Mouse (Mus musculus) midbrain, embryonic 13.5 days (tissue): ENCODE data around the gene a. TPM values are rescaled to one million over a fixed set of nuclear protein-coding genes. Genes with fewer than 3 reads are reported as not detected.

Experiments
- ATAC-seq: fragments of 200-750 bp; cut with Nextera tagmentation; 2 replicates; pipeline ENCODE4 v1.8.0; 2017; ENCODE audit warnings: mild to moderate bottlenecking, moderate TSS enrichment, moderate library complexity
- H3K27ac ChIP-seq: fragments of 300-500 bp; sonication (generic); 2 replicates; pipeline ENCODE4 v1.5.1; 2015; ENCODE audit warnings: inconsistent platforms, mild to moderate bottlenecking, moderate library complexity
- H3K27me3 ChIP-seq: fragments of 300-500 bp; sonication (generic); 2 replicates; pipeline ENCODE4 v1.6.1; 2015; ENCODE audit warnings: mild to moderate bottlenecking, inconsistent platforms
- H3K36me3 ChIP-seq: fragments of 300-500 bp; sonication (generic); 2 replicates; pipeline ENCODE4 v1.6.1; 2015; ENCODE audit warnings: mild to moderate bottlenecking, inconsistent platforms
- H3K4me1 ChIP-seq: fragments of 300-500 bp; sonication (generic); replicated peaks from 2 replicates; pipeline ENCODE4 v1.6.1; 2015; ENCODE audit warnings: inconsistent platforms
- H3K4me2 ChIP-seq: fragments of 300-500 bp; sonication (generic); replicated peaks from 2 replicates; pipeline ENCODE4 v1.6.1; 2015; ENCODE audit warnings: moderate library complexity, mild to moderate bottlenecking, inconsistent platforms
- H3K4me3 ChIP-seq: fragments of 300-500 bp; sonication (generic); replicated peaks from 2 replicates; pipeline ENCODE4 v1.5.1; 2015; ENCODE audit warnings: mild to moderate bottlenecking, inconsistent platforms
- H3K9ac ChIP-seq: fragments of 300-500 bp; sonication (generic); replicated peaks from 2 replicates; pipeline ENCODE4 v1.6.1; 2015; ENCODE audit warnings: mild to moderate bottlenecking, inconsistent platforms
- H3K9me3 ChIP-seq: fragments of 300-500 bp; sonication (generic); 2 replicates; pipeline ENCODE4 v1.6.1; 2016; ENCODE audit warnings: mild to moderate bottlenecking, inconsistent platforms
- WGBS: fragments of 180-500 bp; shearing (Covaris S2); methylation state at CpG from one replicate; pipeline ENCODE4 v1.1.7; 2015; 5-methylcytosine and 5-hydroxymethylcytosine counted together
- polyA plus RNA-seq: library from polyadenylated mRNA; unstranded; fragments of >200 nt; fragmentation: Nextera tagmentation; extraction: Ambion mirVana; gene quantifications from 2 replicates; pipeline ENCODE4 v1.2.1, GENCODE M21; 2015

a gene
- polyA plus RNA-seq, 1 experiment from 2014 or later: 1.5 TPM

- no peaks in the 10 kb centered on the region for H3K27me3 ChIP-seq
- no peak overlapping the region for H3K9ac ChIP-seq
- no peak for ATAC-seq
- no peak overlapping the region for H3K4me3 ChIP-seq
- WGBS: 83% methylated on average over 6 of the region's 6 CpGs
- peaks cover 26% of the 10 kb centered on the region for H3K4me1 ChIP-seq
- no peak overlapping the region for H3K27ac ChIP-seq
- 0 out of 2 replicates have a peak overlapping the region, but pooled peaks have one; percentile 61 for H3K4me2 ChIP-seq
- H3K9me3 ChIP-seq: no peaks in the 10 kb centered on the region
- no peaks in the 10 kb centered on the region for H3K36me3 ChIP-seq
Measured at GRCm38 (mm10) chr2:155075649-155076048, 284.4 kb downstream of the a start.

GRCm38 (mm10) chr2:155079500-155080178 is 288.4 kb downstream of the a start:
- Histone ChIP-seq H3K4me3 (no peak overlapping the region), H3K4me2 (no peak overlapping the region), H3K36me3 (no peaks in the 10 kb centered on the region), H3K27me3 (no peaks in the 10 kb centered on the region), H3K9me3 (no peaks in the 10 kb centered on the region), H3K4me1 (peaks cover 10% of the 10 kb centered on the region), H3K9ac (no peak overlapping the region), H3K27ac (no peak overlapping the region)
- 37% methylated on average over 7 of the region's 7 CpGs for WGBS
- no peak for ATAC-seq

DNA sequence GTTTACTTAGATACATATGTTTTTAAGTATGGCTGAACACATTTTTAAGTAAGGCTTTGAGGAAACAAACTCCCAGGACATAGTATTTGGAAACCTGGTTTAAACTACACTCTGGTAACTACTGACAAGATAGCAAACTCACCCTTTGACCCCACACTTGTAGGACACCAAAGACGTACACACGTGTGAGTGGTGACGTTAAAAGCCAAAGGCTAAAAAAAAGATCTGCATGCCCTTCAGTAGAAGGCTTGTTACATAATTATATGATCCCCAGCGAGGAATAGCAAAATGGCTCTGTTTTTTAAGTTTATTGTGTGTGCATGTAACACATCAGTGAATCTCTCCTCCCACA is 289.0 kb downstream of the a start:
- Histone ChIP-seq H3K27me3 (no peaks in the 10 kb centered on the region), H3K27ac (no peak overlapping the region), H3K9ac (no peak overlapping the region), H3K9me3 (no peaks in the 10 kb centered on the region), H3K4me3 (no peak overlapping the region), H3K4me2 (no peak overlapping the region), H3K4me1 (peaks cover 5% of the 10 kb centered on the region), H3K36me3 (no peaks in the 10 kb centered on the region)
- no peak for ATAC-seq
- WGBS: 77% methylated on average over 4 of the region's 4 CpGs

DNA sequence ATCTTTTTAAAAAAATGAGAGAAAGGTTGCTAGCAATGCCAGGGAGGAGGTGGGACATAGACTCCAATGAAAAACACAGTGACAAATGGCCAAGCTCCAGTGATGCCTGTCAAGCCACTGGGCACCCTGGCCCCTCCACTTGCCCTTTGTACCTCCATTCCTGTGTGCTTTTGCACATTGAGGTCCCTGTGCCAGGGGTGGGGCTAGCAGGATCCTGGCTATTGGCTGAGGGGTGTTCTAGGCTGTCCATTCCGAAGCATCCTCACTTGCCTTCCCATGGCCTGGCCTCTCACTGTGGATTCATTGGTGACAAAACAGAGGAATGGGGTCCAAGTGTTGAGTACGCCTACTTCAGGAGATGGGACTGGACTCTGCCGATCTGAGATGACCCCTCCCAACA is 289.9 kb downstream of the a start:
- ATAC-seq: no peak
- Histone ChIP-seq H3K27ac (no peak overlapping the region), H3K9me3 (no peaks in the 10 kb centered on the region), H3K36me3 (no peaks in the 10 kb centered on the region), H3K4me1 (no peaks in the 10 kb centered on the region), H3K4me2 (no peak overlapping the region), H3K27me3 (no peaks in the 10 kb centered on the region), H3K9ac (no peak overlapping the region), H3K4me3 (no peak overlapping the region)
- WGBS: 90% methylated on average over 3 of the region's 3 CpGs

- ATAC-seq: peak; percentile 77; the same call in 1 of the 2 replicates
- 21% methylated on average over 8 of the region's 8 CpGs for WGBS
- no peaks in the 10 kb centered on the region for H3K36me3 ChIP-seq
- no peaks in the 10 kb centered on the region for H3K4me1 ChIP-seq
- no peaks in the 10 kb centered on the region for H3K9me3 ChIP-seq
- H3K27me3 ChIP-seq: no peaks in the 10 kb centered on the region
- no peak overlapping the region for H3K4me3 ChIP-seq
- H3K9ac ChIP-seq: no peak overlapping the region
- no peak overlapping the region for H3K27ac ChIP-seq
- no peak overlapping the region for H3K4me2 ChIP-seq
Measured at GRCm38 (mm10) chr2:155082121-155082803, 291.1 kb downstream of the a start.

DNA sequence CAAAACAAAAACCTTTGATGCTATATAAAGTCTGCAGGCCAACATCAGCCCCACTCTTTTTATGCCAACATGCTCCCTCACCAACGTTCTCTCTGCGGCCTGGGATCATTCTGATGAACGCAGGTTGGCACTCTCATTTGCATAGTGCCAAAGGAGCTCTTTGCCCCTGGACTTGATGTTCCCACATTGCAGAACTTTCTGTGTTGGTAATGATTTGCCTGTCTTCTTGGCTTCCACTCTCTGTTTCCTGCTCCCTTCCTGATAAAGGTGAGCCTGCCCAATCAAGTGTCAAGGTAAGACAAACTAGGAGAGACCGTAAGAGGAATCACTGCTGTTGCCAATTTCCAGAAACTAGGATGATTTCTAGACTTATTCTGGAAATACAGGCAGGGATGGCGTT is 293.3 kb downstream of the a start:
- H3K4me1 ChIP-seq: no peaks in the 10 kb centered on the region
- no peaks in the 10 kb centered on the region for H3K9me3 ChIP-seq
- whole genome bisulfite sequencing: 79% methylated on average over 5 of the region's 5 CpGs
- H3K27me3 ChIP-seq: no peaks in the 10 kb centered on the region
- no peak overlapping the region for H3K4me3 ChIP-seq
- H3K9ac ChIP-seq: no peak overlapping the region
- ATAC-seq: no peak
- no peak overlapping the region for H3K4me2 ChIP-seq
- no peaks in the 10 kb centered on the region for H3K36me3 ChIP-seq
- H3K27ac ChIP-seq: no peak overlapping the region

DNA sequence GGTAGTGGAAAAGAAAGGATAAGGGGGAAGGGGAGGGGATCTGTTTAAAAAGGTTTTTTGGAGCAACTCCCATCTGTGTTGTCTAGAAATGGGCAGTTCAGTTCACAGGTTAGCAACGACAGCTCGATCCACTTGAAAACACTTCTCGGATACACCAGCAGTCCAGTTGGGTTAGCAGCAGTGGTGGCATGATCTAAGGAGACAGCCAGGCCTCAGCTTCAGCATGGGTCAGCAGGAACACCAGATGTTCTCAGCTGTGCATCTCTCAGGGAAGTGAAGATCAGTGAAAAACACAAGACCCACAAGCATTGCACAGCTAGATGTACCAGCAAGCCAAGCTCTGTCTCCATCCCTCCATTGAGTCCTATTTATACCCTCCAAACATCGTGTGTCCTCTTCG is 295.1 kb downstream of the a start:
- H3K4me2 ChIP-seq: no peak overlapping the region
- no peak overlapping the region for H3K9ac ChIP-seq
- ATAC-seq: no peak
- WGBS: 86% methylated on average over 5 of the region's 5 CpGs
- H3K9me3 ChIP-seq: no peaks in the 10 kb centered on the region
- H3K4me1 ChIP-seq: no peaks in the 10 kb centered on the region
- H3K4me3 ChIP-seq: no peak overlapping the region
- no peaks in the 10 kb centered on the region for H3K36me3 ChIP-seq
- no peaks in the 10 kb centered on the region for H3K27me3 ChIP-seq
- no peak overlapping the region for H3K27ac ChIP-seq

- no peaks in the 10 kb centered on the region for H3K9me3 ChIP-seq
- ATAC-seq: no peak
- H3K36me3 ChIP-seq: no peaks in the 10 kb centered on the region
- H3K27me3 ChIP-seq: no peaks in the 10 kb centered on the region
- no peaks in the 10 kb centered on the region for H3K4me1 ChIP-seq
- no peak overlapping the region for H3K4me2 ChIP-seq
- H3K9ac ChIP-seq: no peak overlapping the region
- H3K27ac ChIP-seq: no peak overlapping the region
- 90% methylated on average over 6 of the region's 6 CpGs for WGBS
- no peak overlapping the region for H3K4me3 ChIP-seq
Measured at GRCm38 (mm10) chr2:155088264-155088663, 297.1 kb downstream of the a start.

GRCm38 (mm10) chr2:155090909-155091742 is 299.9 kb downstream of the a start:
- Histone ChIP-seq H3K27ac (no peak overlapping the region), H3K4me2 (no peak overlapping the region), H3K9ac (no peak overlapping the region), H3K9me3 (no peaks in the 10 kb centered on the region), H3K36me3 (no peaks in the 10 kb centered on the region), H3K4me3 (no peak overlapping the region), H3K4me1 (no peaks in the 10 kb centered on the region), H3K27me3 (no peaks in the 10 kb centered on the region)
- ATAC-seq: no peak
- WGBS: 80% methylated on average over 13 of the region's 13 CpGs

DNA sequence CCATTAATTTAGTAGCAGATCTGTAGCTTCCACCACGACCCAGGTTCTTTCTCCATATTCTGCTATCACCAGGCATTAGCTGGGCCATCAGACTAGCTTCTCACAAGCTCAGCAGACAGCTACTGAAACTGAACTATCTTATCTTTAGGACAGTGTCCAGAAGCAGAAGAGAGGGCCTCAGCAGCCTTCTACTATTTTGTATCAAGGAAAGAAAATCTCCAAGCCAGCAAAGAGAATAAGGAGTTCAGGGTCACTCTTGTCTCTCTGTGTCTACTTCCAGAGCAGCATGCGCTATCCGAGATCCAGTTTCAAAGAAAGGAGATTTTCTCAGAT is 300.5 kb downstream of the a start:
- Histone ChIP-seq H3K36me3 (no peaks in the 10 kb centered on the region), H3K9me3 (no peaks in the 10 kb centered on the region), H3K4me3 (no peak overlapping the region), H3K9ac (no peak overlapping the region), H3K27ac (no peak overlapping the region), H3K4me2 (no peak overlapping the region), H3K4me1 (no peaks in the 10 kb centered on the region), H3K27me3 (no peaks in the 10 kb centered on the region)
- ATAC-seq: no peak
- 83% methylated on average over 3 of the region's 3 CpGs for WGBS

GRCm38 (mm10) chr2:155093418-155093817 is 302.2 kb downstream of the a start:
- ATAC-seq: no peak
- no peak overlapping the region for H3K4me2 ChIP-seq
- no peak overlapping the region for H3K4me3 ChIP-seq
- H3K9me3 ChIP-seq: no peaks in the 10 kb centered on the region
- no peaks in the 10 kb centered on the region for H3K27me3 ChIP-seq
- H3K9ac ChIP-seq: no peak overlapping the region
- H3K27ac ChIP-seq: no peak overlapping the region
- no peaks in the 10 kb centered on the region for H3K36me3 ChIP-seq
- 59% methylated on average over 4 of the region's 4 CpGs for WGBS
- H3K4me1 ChIP-seq: no peaks in the 10 kb centered on the region

GRCm38 (mm10) chr2:155098720-155099380 is 307.6 kb downstream of the a start:
- no peaks in the 10 kb centered on the region for H3K27me3 ChIP-seq
- H3K27ac ChIP-seq: no peak overlapping the region
- no peak overlapping the region for H3K9ac ChIP-seq
- no peaks in the 10 kb centered on the region for H3K9me3 ChIP-seq
- no peak for ATAC-seq
- H3K4me1 ChIP-seq: peaks cover 5% of the 10 kb centered on the region; the same call in 1 of the 2 replicates
- no peaks in the 10 kb centered on the region for H3K36me3 ChIP-seq
- WGBS: 88% methylated on average over 9 of the region's 9 CpGs
- H3K4me3 ChIP-seq: no peak overlapping the region
- no peak overlapping the region for H3K4me2 ChIP-seq
